Mouse (Mus musculus): ENCODE data around the gene Tmem59.

DNA sequence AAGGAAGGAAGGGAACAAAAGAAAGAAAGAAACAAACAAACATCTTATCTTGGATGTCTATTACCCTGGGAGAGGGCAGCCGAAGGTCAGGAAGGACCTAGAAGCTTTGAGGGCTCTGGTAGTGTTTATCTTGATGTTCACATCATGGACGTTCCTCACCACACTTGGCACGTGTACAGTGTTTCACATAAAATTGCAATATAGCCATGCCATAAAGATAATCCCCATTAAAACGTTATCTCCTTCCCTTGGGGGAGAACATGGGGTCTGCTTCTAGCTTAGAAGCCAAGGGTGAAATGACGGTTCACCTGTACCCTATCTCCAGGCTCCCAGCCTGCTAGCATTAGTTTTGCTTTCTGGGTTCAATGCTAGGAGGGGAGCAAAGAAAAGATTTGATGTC lies 11.5 kb upstream of the Tmem59 start:
- TF ChIP-seq POLR2A (IDR thresholded peaks at IDR 0.05; ENCODE audit: borderline replicate concordance, extremely low read depth, insufficient read depth, insufficient read length, poor library complexity, severe bottlenecking), result no peak
- TF ChIP-seq CTCF (IDR thresholded peaks at IDR 0.05; ENCODE audit: borderline replicate concordance, extremely low read depth, insufficient read depth, insufficient read length), result no peak

Data from brain, embryonic 14.5 days (tissue).